Mouse (Mus musculus): ENCODE data around the gene Gm21190.
"Not testable (repeated sequence)": the region's sequence is repeated elsewhere in the genome, so short reads cannot be mapped to it uniquely, and the experiment has no call there.

The Gm21190 gene

DNA sequence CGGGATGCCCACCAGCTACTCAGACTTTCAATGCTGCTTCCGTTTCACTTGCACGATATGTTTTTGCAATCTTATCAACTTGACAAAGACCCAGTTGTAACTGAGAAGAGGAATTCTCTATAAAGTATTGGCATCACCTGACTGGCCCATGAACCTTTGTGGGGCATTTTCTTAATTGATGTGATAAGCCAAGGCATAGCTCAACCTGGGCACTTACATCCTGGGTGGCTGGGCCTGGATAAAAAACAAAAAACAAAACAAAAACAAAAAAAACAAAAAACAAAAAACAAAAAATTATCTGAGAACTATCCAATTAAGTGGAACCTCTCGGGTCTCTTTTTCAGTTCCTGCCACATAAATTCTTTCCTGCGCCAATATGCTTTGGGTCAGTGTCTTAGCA, 40.3 kb downstream of the Gm21190 start:
- DNase-seq (ENCODE audit: low spot score): no peak

DNA sequence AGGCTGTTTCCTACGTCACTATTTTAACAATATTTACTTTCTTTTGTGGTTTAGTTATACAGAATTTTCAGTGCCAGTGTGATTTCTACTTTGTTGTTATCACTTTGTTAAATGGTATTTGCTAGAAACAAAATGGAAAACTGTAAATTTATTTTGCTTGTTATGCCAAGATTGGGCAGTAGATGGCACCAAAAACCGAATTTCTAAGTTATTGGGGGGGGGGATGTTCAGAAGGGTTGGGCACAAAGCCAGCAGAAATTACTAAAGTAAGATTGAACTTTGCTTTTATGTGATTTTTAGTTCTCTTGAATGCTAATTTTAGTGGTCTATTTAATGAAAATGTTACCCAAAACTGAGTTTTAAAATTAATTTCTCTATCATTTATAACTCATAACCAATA, 44.4 kb downstream of the Gm21190 start:
- DNase-seq (ENCODE audit: low spot score): not testable (repeated sequence)

DNA sequence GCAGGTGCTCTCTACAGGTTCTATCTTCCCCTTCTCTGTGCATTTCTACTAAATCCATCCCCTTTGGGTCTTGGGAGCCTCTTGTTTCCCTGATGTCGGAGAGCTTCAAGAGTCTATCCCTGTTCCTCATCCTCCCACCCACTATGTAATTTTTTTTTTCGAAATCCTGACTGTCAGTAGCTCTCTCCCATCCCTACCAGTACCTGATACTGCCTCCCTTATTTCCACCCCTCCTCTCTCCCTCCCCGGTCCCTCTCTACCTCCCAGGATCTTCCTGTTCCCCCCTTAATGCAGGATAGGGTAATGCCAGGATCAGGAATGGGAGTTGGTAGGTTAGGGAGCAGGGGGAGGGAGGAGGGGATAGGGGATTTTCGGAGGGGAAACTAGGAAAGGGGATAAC, 45.4 kb downstream of the Gm21190 start:
- not testable (repeated sequence) for DNase-seq (ENCODE audit: low spot score)

DNA sequence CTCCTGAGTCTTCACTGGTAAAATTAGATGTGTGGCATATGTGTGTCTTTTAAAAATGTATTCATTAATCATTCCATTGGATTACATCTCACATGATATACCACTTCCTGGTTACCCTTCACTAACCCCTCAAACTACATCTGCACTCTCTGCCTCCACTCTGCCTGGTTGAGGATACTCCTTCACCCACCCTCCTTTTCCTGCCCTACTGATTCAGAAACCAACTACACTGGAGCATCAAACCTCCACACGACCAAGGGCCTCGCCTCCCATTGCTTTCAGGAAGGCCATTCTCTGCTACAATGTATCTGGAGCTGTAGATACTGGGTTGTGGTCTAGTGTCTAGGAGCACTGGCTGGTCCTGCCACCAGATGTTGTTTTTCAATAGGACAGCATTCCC, 46.2 kb downstream of the Gm21190 start:
- not testable (repeated sequence) for DNase-seq (ENCODE audit: low spot score)

DNA sequence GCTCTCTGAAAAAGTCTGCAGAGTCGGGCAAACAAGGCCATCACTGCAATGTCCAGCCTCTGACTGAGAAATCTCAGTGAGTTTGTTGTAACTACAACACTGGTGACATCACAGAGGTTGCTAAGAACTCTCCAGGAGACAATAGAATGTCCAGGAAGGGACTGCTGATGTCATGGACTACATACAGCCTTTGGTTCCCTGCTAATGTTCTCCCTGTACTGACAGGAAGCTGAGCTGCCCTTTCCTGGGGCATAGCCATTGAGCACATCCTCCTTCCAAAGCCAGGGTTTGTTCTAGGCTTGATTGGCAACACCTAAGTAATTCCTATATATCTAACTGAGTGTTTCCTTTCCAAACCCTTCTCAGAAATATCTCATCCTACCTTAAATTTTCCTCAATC, 52.6 kb downstream of the Gm21190 start, which contains the start of gene Gm21149:
Gm21149 (minus strand) TSS at position 101 of the 400 bp plus-strand sequence.
- DNase-seq (ENCODE audit: low spot score): not testable (repeated sequence)

Data from MN1 (cell line).